Mouse (Mus musculus): ENCODE results near the gene Crtc1.

Gene Crtc1

DNA sequence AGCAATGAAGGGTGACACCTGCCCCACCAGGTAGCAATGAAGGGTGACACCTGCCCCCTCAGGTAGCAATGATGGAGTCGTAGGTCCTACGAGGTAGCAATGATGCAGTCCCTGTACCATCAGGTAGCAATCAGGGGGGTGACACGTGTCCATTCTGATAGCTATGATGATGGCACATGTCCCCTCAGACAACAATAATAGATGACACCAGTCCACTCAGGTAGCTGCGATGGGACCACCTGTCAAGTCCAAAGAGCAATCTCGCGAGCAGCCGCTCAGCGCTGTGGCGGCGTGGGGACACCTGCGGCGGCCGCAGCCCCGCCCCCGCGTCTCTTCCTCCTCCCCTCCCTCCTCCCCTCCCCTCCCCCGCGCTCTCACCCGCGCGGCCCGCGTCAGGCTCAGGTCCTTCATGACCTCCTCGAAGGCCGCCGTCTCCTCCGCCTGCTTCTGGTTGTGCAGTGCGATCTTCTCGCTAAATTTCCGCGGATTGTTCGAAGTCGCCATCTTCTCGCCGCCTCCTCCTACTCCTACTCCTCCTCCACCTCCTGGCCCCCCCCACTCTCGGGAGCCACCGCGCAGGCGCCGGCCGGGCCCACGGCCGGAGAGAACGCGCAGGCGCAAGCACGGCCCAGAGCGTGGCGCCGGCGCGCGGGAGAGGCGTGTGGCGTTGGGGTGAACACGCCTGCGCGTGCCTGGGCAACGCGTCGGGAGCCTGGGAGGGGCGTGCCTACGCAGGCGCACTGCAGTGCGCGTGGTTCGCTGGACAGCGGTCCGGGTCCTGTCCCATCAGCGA lies at the start of gene Crtc1:
TSS of gene Crtc1 (minus strand) at position 525 of the 793 bp plus-strand sequence.
- peak; percentile 98 for DNase-seq (ENCODE audit: low spot score)

DNA sequence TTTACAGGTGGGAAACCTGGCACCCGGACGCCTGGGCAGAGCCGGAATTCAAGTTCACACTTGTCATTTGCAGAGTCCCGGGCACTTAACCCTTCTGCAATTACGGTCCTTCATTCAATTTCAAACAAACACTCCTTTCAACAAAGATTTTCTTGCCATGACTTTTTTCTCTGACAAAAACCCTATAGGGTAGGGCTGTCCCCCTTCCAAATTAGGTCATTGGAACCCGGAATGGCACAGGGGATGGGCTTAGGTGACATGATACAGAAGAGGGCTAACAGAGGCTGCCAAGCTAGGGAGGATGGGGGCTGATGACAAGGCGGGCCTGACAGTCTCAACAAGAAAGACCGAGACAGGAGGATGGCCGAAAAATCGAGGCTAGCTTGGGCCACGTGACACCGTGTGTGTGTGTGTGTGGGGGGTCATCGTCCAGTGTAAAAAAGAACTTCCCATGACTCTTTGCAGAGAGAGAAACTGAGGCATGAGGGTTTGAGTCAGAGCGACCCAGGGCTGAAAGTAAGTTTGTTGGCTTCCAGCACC lies 49.6 kb upstream of the Crtc1 start:
- no peak for DNase-seq (ENCODE audit: low spot score)

DNA sequence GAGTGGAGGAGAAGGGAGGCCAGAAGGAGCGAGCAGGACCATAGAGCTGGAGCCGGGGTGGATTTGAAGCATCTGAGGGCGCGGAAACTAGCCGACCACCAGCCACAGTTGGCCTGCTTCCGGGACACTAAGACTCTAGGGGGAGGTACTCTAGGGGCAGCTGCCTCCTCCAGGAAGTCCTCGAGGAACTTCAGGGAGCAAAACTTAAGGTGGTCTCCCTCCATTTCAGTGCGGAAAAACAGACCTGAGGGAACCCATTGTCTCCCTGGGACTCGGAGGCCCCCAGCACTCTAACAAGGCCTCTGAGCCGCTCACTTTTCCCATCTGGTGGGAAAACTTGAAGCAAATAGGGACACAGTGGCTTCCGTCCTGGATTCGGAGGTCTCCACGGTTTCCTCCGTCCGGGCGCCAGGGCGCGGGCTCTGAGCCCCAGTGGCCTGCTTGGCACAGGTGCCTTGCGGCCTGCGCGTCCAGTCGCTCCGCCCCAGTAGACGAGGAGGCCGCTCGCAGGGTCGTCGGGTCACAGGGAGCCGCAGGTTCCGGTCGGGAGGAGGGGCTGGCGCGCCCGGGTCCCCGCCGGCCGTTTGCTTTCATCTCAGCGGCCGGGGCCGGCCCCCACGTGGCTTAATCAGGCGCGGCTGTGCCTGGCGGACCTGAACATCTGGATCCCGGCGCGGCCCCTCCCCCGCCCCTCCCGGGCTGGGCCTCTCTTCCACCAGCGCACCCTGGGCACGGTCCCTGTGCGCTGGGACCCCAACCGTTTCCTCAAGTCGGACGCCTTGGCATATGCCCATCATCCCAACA lies 48.8 kb upstream of the Crtc1 start:
- DNase-seq (ENCODE audit: low spot score), result no peak

DNA sequence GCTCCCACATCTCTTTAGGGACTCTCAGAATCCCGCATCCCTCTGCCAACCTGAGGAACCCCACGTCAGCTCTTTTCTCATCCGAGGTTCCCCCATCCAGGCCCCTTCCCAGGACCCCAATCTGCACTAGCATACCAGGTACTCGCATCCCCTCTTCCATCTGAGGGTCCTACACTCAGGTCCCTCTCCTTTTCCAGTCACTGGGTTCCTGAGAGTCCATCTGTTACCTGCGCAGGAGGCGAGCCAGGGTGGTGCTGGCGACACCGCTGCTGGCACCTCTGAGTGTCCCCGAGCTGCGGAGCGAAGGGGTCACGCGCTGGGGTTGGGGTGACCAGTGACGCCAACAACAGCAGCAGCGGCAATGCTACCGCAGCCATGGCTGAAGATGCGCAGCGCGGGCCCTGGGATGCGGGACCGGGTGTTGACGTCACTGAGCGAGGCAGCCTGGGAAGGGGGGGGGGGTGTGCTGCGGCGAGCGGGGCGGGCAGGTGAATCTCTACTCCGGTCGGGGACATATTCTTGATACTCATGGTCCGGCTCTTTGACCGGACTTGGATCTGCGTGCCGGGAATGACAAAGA lies 47.7 kb upstream of the Crtc1 start, which contains the start of gene Tmem59l:
TSS of gene Tmem59l (minus strand) at position 418 of the 580 bp plus-strand sequence.
- DNase-seq (ENCODE audit: low spot score), result no peak

DNA sequence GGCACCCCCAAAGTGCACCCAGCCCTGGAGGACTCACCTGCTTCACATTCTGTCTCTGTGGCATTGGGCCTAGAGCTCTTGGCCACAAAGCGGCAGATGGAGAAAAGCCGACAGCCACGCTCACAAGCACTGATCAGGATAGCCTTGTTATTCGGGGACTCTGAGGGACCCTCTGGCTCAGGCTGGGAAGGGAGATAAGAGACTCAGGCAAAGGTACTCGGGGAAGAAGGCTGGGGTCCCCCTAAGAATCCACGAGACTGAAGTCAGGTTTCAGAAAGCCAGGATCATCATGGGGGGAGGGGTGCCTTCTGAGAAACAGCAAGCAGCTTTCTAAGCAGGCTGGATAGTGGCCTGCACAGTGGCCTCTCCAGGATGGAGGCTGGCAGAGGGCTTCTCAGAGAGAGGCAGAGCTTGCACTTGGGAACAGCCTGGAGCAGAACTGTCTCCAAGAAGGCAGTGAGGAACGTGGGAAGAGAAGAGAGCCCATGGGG lies 46.9 kb upstream of the Crtc1 start:
- DNase-seq (ENCODE audit: low spot score), result no peak

DNA sequence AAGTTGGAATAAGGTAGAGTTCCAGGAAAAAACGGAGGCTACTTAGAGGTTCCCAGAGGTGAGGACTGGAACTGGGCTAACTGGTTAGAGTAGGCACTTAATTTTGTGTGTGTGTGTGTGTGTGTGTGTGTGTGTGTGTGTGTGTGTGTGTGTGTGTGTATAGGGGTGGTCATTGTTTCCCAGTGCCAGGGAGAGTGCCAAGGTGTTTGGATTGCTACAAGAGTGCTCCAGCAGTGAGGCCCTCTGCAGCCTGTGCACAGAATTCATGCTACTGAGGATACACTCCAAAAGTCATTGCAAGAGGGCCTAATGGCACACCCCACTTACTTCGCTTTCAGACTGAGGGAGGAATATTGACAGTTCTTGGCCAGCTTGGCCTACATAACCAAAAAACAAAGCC lies 43.6 kb upstream of the Crtc1 start:
- no peak for DNase-seq (ENCODE audit: low spot score)

DNA sequence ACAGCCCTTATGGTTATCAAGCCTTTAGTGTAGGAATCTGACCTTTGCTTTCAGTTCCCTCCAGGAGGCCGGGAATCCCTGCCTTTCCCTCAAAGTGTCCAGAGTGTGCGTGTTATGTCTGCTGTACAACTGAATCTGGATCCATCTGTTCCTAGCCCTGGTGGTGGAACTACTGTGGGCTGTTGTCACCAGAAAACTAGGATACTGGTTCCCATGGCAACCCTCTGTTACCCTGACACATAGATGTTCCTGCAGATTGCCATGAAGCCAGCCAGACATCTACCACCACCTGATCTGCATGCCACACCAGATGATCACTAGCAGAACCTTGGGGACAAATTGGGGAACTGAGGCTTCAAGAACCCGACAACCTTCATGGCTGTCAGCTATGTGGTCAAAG lies 42.5 kb upstream of the Crtc1 start:
- no peak for DNase-seq (ENCODE audit: low spot score)

DNA sequence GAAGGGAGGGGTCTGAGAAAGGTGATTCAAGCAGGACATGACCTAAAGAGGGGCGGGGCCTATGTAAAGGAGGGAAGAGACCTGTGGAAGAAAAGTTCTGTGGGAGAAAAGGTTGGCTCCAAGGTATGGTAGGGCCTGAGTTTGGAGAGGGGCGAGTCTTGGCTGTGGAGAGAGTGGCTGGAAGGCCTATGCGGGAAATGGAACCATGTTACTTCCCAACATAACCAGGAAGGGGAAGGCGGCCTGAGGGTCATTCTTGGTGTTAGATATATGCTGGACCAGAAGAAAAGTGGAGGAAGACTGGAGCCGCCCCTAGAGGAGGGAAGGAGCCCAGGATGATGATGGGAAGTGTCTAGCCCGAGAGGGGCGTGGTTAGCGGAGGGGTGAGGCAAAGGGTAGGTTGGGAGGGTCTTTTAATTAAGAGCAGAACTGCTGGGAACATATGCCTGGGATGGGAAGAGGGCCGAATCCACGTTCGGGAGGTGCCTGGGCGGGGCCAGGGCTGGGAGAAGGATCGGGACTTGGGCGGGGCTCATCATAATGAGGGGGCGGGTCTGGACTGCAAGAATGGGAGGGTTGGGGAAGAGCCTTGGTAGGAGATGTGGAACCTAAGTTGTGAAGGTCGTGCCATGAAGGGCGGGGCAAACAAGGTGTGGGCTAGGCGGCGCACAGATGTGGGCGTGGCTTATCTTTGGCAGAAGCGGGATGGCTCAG lies 38.0 kb upstream of the Crtc1 start:
- peak; percentile 72 for DNase-seq (ENCODE audit: low spot score)

DNA sequence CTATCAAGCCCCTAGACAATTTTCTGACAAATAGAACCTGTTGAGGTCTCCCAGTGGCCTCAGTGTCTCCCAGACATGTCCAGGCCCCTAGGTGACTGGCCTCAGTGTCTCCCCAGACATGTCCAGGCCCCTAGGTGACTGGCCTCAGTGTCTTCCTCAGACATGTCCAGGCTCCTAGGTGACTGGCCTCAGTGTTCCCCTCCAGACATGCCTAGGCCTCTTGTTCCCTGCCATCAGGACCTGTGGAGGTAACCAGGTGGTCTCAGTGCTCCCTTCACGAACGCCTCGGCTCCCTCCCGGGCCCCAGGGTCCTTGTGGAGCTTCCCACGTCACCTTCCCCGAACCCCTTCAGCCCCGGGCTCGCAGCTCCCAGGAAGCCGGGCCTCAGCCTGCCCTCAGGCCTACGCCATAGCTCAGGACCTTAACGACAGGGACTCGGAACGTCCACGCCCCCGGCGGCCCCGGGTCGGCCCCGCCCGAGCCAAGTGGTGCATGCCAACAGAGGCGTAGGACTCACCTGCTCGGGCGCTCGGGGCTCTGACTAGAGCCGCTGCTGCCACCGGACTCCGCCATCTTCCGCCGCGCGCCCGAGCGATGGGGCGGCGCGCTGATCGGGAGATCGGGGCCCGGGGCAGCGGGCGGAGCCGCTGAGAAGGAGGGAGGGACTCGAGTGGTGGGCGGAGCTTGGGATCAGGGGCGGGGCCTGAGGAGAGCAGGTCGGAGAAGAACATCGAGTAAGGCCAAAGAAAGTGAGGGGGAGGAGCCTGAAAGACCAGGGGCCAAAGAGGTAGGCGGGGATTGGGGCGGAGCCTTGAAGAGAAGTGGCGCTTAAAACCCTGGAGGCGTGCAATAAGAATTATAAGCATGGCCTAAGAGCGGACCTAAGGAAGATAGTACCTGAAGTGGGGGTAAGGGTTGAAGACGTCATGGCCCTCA lies 37.2 kb upstream of the Crtc1 start, which contains the start of gene Klhl26:
TSS of gene Klhl26 (minus strand) at position 636 of the 936 bp plus-strand sequence.
- peak; percentile 99 for DNase-seq (ENCODE audit: low spot score)

DNA sequence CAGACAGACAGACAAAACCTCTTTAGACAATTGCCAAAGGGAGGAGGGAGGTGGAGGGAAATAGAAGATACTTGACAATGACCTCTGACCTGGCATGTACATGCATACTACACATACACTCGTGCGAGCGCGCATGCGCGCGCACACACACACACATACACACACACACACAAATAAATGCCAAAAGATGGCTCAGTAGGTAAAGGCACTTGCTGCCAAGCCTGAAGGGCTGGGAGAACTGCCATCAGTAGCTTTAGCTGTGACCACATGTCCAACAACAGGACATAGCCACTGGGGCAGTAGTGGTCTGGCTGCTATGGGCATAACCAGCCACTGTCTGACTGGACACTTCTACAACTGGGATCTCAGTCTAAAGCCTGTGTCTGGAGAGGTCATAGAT lies 32.5 kb upstream of the Crtc1 start:
- DNase-seq (ENCODE audit: low spot score), result no peak

DNA sequence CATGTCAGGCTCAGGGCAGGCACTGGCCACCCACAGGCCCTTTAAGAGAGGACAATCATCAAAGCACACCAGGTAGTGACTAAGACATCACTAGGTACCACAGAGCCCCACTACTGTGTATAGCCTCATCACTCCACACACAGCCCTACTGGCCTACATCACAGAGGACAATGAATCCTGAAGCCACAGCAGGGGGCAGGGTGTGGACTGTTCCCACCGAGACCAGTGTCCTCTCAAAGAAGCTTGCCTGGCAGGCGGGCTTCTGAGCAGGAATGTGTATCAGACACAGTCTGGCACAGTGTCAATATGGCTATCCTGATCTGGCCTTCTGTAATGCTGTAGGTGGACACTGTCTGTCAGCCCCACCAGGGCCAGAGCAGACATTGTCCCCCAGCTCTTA lies 30.6 kb upstream of the Crtc1 start:
- DNase-seq (ENCODE audit: low spot score), result no peak

DNA sequence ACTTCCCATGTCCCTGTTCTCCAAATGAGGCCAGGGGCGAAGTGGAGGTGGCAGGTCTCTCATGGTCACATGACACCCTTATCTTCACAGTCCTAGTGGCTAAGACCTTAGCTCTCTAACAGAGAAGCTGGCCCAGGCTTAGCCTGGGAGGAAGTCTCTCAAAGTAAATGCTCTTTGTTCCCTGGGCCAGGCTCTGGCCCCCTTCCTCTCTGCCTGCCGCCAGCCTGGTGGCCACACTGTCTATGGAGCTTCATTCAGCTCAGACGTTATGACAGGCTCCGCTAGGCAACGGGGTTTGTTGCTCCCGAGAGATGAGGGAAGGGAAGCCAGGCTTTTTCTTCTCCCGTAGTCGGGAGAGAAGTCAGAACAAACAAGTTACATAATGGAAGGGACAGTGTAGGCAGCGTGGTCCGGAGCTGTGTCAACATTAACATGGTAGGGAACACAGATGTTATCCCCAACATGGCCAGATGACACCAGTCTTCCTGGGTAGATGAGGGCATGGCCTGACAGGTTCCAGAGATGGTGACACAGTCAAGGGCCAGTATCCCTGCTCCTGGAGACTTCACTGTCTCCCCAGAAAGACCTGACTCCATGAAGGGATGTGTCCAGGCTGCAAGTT lies 30.0 kb upstream of the Crtc1 start:
- DNase-seq (ENCODE audit: low spot score), result no peak

DNA sequence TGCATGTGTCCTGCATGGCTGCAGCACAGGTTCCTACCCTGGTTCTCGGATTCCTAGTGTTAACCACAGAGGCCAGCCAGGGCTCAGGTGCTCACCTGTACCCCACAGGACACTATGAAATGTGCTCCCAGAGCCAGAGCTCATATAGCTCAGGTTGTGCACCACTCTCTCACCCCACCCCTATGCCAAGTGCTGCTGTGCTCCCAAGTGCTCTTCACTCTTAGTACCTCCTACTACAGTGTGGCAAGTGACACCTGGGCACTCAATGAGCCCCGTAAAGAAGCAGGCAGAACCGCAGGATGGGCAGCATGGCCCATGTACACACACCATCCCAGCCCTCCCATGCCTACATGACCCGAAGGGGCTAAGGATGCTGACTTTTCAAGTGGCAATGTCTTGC lies 29.4 kb upstream of the Crtc1 start:
- DNase-seq (ENCODE audit: low spot score), result no peak

DNA sequence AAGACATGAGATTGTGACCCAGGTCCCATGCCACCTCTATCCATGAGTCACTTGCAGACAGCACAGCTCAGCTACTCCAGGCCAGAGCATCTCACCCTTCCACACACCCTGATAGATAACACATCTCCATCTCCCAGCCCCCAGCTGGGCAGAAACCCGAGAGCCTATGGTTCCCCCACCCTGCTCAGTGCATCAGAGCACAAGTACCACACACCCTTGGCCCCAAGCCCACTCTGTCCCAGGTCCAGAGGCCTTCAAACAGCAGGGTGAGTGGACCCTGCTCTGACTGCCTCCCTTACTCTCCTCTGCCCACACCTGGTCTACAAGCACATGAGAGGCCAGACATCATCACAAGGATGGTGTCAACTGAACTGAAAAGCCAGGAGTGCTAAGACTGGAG lies 28.5 kb upstream of the Crtc1 start:
- DNase-seq (ENCODE audit: low spot score), result no peak

DNA sequence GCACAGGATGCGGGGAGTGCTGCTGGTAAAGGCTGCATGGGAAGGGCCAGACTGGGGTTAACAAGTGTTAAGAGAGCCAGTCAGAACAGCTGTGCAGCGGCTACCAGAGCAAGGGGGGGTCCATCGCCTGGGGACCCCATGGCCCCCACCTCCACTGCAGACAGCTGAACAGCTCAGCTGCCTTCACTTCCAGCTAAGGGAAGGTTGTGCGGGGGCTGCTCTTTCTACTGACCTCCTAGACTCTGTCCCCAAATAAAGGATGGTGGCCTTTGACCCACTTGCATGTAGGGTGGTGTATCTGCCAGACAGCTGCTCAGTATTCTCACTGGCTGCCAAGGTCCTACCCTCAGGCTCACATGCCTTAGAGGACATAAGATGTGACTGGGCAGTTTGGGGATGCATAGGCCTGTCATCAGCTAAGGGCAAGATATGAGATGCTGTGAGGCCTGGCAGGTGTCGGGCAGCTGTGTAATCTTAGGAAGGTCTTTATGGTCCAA lies 27.9 kb upstream of the Crtc1 start:
- DNase-seq (ENCODE audit: low spot score), result no peak

DNA sequence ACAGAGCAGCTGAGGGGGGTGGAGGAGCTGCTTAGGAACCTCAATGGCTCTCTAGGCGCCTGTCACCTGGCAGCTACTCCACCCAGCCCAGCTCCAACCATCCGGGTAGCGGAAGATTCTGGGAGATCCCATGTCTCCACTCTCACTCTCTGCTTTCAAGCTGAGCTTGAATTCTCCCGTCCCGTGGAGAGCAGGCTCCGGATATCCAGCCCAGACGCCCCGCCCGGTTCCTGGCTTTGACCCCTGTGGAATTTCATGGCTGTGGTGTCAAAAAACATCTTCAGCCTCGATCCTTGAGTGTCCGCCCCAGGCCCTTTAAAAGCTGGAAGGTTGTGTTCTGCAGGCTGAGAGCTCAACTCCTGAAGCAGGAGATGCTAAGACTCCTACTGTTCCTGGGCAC lies 27.4 kb upstream of the Crtc1 start:
- DNase-seq (ENCODE audit: low spot score), result no peak

DNA sequence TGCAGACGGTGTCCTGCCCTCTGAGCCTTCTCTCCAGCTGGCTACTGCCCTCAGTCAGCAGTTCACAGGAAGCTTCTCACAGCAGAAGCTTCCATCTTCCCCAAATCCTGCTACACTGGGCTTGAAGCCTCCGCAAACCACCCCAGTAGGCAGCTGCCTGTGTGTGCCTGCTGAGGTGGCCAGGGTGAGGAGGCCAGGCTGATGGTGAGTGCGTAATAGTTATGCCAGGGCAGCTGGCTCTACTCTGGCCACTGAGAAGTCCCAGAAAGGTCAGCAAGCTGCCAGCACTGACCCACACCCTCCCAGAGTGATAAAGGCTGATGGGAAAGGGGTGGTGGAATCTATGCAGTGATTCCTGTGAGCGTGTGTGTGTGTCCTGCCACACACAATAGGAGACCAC lies 26.9 kb upstream of the Crtc1 start:
- no peak for DNase-seq (ENCODE audit: low spot score)

DNA sequence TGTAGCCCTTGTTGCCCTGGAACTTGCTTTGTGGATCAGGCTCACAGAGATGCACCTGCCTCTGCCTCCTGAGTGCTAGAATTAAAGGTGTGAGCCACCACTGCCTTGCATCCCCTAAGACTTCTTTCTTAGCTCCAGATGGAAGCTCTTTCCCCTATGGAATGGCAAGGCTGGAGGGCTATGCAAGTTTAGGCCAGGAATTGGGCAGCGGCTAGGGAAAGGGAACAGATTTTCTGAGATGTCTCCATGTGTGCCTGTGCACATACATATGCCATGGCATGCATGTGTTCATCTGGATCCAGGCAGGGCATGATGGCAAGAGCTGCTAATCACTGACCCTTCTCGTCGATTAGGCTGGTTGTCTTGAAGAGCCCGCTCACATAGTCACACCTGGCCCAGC lies 26.3 kb upstream of the Crtc1 start:
- DNase-seq (ENCODE audit: low spot score), result no peak

DNA sequence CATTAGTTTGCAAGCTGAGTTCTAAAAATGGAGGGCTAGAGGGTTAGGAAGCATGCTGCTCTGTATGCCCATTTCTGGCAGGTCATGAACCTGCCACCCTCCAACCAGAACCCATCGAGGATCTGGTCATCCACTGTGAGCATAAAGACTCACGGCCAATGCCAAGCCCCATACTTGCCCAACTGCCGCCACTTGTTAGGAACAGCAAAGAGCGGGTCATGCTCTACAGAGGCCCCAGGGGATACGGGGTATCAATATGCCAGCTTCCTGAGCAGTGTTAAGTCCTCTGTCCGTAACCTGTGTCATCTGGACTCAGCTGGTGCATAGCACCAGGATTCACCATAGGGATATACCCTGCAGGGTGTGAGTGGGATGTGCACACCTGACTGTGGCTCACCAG lies 24.8 kb upstream of the Crtc1 start:
- DNase-seq (ENCODE audit: low spot score), result no peak

DNA sequence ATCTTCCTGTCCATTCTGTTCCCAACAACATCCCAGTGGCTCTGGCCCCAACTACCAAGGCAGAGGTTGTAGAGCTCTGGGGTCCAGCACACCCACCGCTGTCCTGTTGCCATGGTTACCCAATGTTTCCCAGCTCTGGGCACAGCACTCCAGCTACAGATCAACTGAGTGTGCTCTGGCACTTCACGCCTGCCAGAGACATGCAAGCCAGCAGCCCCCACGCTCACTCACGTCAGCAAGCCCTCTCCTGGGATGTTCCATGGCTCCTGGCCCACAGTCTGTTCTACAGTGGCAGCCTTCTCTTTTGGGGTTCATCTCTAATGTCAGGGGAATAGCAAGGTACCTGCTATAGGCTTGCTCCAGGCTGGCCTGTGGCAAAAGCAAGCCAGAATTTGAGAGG lies 23.9 kb upstream of the Crtc1 start:
- DNase-seq (ENCODE audit: low spot score), result no peak

Measured in testis, postnatal 10 days (tissue).